Mouse (Mus musculus) left cerebral cortex, postnatal 25 days (tissue): ENCODE results near the gene Abhd2. TPM values are rescaled to one million over a fixed set of nuclear protein-coding genes. Genes with fewer than 3 reads are reported as not detected.

ENCODE experiments used
- DNase-seq, 2 experiments: peaks; one replicate each; pipeline ENCODE4 v3.0.0; 2022; ENCODE audit warnings: low spot score in 2 of 2, mixed read lengths in 1 of 2
- intact Hi-C: fragments of 180-260 bp; cut with DNase I; formaldehyde crosslinking; loops from one replicate; pipeline ENCODE4 v1.15.1; 2025
- total RNA-seq, 2 experiments: library from RNA; stranded (reverse); gene quantifications; 2 replicates each; pipeline ENCODE4 v1.2.3; 2021

Abhd2 gene
- total RNA-seq, 2 experiments from 2014 or later, result 103 to 120 TPM

DNA sequence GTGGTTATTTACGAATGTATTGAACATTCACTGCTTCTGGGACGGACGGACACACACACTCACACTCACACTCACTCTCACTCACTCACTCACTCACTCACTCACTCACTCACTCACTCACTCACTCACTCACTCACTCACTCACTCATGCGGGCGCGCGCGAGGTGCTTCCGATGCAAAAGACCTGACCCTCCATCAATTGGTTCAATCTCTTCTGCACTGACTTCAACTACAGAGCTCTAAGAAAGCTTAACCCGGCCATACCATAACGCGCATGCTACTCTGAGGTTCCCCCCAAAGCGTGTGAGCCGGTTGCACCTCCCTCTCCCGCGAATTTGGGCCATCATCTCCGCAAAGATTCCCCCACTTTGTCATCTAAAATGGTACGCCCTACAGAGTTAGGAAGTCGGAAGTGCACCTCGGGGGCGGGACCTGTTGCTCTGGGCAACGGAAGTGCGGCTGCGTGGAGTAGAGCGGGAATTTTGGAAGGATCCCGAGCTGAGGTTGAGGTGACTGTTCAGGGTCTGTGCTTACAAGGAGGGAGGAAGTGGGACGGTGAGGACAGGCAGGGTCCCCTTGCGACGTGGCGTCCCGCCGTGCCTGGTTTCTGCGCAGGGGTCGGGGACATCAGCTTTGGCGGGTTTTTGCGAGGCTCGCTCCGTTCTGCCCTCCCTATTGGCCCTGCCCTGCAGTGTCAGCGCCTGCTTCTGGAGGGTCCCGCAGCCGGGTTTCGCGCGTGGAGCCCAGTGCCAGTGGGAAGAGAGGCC lies 119.1 kb downstream of the Abhd2 start, which contains the start of gene Fanci:
Gene Fanci, plus strand, starts transcription at position 47 of the 767 bp plus-strand sequence.
- intact Hi-C loops, result loop anchor here (1.0 kb wide), 1 partner anchor 74 kb away; the partner anchor contains the start of gene Polg
- DNase-seq, result peak; percentile 95

DNA sequence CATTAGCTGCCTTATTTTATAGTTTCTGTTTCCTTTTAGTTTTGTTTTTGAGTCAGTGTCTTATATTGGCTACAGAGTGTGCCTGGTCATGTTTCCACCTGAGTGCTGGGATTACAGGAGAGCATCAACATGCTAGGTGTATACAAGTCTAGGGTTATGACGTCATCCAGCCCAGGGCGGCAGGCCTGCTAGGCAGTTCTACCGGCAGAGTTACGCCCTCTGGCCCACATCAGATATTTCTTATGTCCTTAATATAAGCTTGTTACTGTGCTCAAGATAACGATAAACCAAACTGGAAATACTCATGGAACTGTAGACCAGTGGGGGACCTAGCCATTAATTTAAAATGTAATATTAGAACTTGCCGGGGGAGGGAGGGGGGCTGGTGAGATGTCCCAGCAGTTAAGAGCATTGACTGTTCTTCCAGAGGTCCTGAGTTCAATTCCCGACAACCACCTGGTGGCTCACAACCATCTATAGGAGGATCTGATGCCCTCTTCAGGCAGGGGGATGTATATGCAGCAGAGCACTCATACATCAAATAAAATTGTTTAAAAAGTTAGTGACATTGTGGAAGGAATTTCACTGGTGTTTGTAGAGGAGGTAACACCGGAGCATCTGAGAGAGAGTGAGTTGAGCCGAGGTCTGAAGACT lies 120.0 kb downstream of the Abhd2 start:
- intact Hi-C loops, result loop anchor here (1.0 kb wide), 1 partner anchor 73 kb away; the partner anchor contains the start of gene Polg
- no peak for DNase-seq

GRCm38 (mm10) chr7:79393924-79394323 lies 120.9 kb downstream of the Abhd2 start:
- intact Hi-C loops, result no loop called here
- DNase-seq, result no peak

GRCm38 (mm10) chr7:79394666-79395065 lies 121.7 kb downstream of the Abhd2 start:
- intact Hi-C loops, result no loop called here
- no peak for DNase-seq

GRCm38 (mm10) chr7:79395186-79395585 lies 122.2 kb downstream of the Abhd2 start:
- no peak for DNase-seq
- intact Hi-C loops, result no loop called here

- intact Hi-C loops, result no loop called here
- no peak for DNase-seq
Measured at GRCm38 (mm10) chr7:79397446-79397963, 124.5 kb downstream of the Abhd2 start.

DNA sequence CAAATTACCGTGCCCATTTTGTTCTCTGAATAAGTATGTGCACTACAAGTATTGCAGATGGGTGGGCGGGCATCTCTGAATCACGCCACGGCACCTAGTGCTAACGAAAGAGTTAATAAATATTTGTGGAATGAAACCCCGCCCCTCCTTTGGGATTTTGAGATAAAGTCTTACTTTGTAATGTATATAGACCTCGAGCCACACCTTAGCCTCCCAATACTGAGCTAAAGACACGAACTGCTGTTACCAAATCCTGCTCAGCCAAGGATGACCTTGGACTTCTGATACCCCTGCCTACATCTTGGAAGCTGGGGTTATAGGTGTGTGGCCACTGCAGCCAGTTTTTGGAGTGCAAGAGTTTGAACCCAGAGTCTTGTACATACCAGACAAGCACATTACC lies 125.4 kb downstream of the Abhd2 start:
- DNase-seq, result no peak
- intact Hi-C loops, result no loop called here

DNA sequence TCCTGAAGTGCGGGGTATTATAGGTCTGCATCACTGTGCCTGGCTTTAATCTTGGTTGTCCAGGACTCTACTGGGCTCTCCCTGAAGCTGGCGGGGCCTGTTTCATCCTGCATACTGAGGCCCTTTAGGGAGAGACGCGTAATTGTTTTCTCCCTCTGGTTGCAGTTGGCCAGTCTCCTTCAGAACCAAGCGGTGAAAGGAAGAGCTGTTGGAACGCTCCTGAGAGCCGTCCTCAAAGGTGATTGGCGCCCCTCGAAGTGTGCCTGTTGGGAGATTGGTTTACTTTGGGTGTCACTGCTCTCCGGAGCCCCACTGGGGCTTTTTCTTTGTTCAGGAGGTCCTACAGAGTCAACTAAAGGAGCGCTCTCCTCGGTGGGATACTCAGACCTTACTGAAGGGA lies 126.0 kb downstream of the Abhd2 start:
- no peak for DNase-seq
- intact Hi-C loops, result no loop called here

DNA sequence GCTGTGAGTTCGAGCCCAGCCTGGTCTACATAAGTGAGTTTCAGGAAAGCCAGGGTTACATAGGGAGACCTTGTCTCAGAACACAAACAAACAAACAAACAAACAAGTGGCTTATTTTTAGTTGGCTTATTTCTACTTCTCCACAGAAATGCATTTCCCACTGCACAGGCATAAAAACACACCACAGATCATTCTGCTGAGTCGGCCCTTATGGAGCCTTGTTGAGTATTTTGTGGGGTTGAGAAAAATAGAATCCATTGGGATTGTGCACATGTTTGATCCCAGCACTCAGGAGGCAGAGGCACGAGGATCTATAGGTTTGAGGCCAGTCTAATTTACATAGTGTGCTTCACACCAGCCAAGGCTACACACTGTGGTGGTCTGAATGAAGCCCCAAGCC lies 127.3 kb downstream of the Abhd2 start:
- intact Hi-C loops, result no loop called here
- DNase-seq, result no peak

DNA sequence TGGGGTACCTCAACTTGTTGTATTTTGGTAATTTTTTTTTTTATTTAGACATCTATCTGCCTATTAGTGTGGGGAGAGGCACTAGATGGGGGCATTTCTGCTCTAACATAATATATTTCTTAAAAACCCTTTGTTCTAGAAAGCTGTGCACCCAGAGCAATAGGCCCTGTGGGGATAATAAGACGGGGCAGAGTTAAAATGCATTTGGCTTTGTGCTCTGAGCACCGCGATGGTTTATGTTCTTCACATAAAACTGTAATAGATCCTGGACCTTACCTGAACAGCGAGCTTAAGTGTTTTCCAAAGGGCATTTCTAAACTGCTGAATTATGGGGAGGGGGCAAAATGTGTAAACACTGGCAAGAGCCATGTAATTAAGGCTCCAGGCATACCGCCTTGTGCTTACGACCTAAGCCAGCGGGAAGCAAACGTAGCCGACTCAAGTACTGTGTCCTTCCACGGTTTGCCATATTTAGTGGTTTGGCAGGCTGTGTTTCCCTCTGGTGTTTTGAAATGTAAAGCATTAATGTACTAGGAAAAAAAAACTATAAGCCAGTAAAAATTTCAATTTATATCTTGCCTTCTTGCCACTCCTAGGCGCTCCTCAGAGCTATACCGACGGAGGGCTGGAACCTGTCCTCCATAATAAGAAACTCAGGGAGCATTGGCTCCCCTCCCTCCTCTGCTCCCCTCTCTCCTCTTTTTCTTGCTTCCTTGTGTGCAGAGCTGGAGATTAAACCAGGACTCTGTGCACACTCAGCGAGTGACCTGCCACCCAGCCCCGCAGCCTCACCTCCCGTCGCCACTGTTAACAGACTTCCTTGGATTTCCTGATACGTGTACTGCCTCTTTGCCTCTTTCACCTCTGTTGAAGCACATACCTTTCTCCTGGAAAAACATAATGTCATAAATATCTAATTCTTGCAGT lies 141.7 kb downstream of the Abhd2 start:
- intact Hi-C loops, result no loop called here
- no peak for DNase-seq

Other genes starting within 250 kb of the Abhd2 start
- gene Acan, start 219.7 kb upstream of the Abhd2 start, total RNA-seq, result 1 to 10 TPM; 3.1 to 3.5 TPM
- gene Hapln3, start 142.2 kb upstream of the Abhd2 start, total RNA-seq, result 1 to 10 TPM; 2.4 to 2.9 TPM
- gene Mfge8, start 124.1 kb upstream of the Abhd2 start, total RNA-seq, result 100 to 1,000 TPM; 170 to 197 TPM
- 10 to 100 TPM; 21.2 to 22.4 TPM for gene Rlbp1, start 113.8 kb downstream of the Abhd2 start, total RNA-seq
- gene Fanci, start 118.7 kb downstream of the Abhd2 start, total RNA-seq, result under 1 TPM; 0.57 to 0.92 TPM
- gene Polg, start 193.2 kb downstream of the Abhd2 start, total RNA-seq, result 10 to 100 TPM; 75.5 to 87.3 TPM